Mouse (Mus musculus) CH12F3 (cell line): ENCODE measurements around the gene Zbtb38.
"Not testable (repeated sequence)": the region's sequence is repeated elsewhere in the genome, so short reads cannot be mapped to it uniquely, and the experiment has no call there.

ENCODE experiments used
- in situ Hi-C: fragments of 300-500 bp; cut with MboI; formaldehyde crosslinking; loops from 2 replicates; pipeline ENCODE4 v1.14.3; 2020; ENCODE audit warnings: low sequenced_read_pairs

Zbtb38 gene

GRCm38 (mm10) chr9:96650807-96651206 is 101.8 kb downstream of the Zbtb38 start:
- in situ Hi-C loops: loop anchor here (10.0 to 25.0 kb wide), 2 partner anchors 76 to 364 kb away; no protein-coding TSS in a partner anchor

GRCm38 (mm10) chr9:96649924-96650323 is 102.7 kb downstream of the Zbtb38 start:
- in situ Hi-C loops: loop anchor here (10.0 to 25.0 kb wide), 2 partner anchors 75 to 363 kb away; no protein-coding TSS in a partner anchor

- in situ Hi-C loops: no loop called here
Measured at GRCm38 (mm10) chr9:96649362-96649761, 103.3 kb downstream of the Zbtb38 start.

GRCm38 (mm10) chr9:96646668-96647295 is 105.8 kb downstream of the Zbtb38 start:
- in situ Hi-C loops: no loop called here

- in situ Hi-C loops: no loop called here
Measured at GRCm38 (mm10) chr9:96644840-96645239, 107.8 kb downstream of the Zbtb38 start.

GRCm38 (mm10) chr9:96644002-96644401 is 108.6 kb downstream of the Zbtb38 start:
- in situ Hi-C loops: not testable (repeated sequence)

- in situ Hi-C loops: no loop called here
Measured at GRCm38 (mm10) chr9:96639451-96639850, 113.2 kb downstream of the Zbtb38 start.

GRCm38 (mm10) chr9:96638508-96638907 is 114.1 kb downstream of the Zbtb38 start:
- in situ Hi-C loops: no loop called here

GRCm38 (mm10) chr9:96637157-96637548 is 115.5 kb downstream of the Zbtb38 start:
- in situ Hi-C loops: no loop called here

GRCm38 (mm10) chr9:96636423-96637156 is 116.0 kb downstream of the Zbtb38 start:
- in situ Hi-C loops: no loop called here

- in situ Hi-C loops: no loop called here
Measured at GRCm38 (mm10) chr9:96635899-96636298, 116.7 kb downstream of the Zbtb38 start.

- in situ Hi-C loops: no loop called here
Measured at GRCm38 (mm10) chr9:96635176-96635575, 117.5 kb downstream of the Zbtb38 start.

GRCm38 (mm10) chr9:96633771-96634170 is 118.9 kb downstream of the Zbtb38 start:
- in situ Hi-C loops: no loop called here
